Mouse (Mus musculus) testis, postnatal 14 days (tissue): ENCODE data around the gene Uqcc1.

ENCODE experiments used
- DNase-seq: peaks from one replicate; pipeline ENCODE4 v3.0.0; 2021; ENCODE audit warnings: low spot score

Gene Uqcc1

DNA sequence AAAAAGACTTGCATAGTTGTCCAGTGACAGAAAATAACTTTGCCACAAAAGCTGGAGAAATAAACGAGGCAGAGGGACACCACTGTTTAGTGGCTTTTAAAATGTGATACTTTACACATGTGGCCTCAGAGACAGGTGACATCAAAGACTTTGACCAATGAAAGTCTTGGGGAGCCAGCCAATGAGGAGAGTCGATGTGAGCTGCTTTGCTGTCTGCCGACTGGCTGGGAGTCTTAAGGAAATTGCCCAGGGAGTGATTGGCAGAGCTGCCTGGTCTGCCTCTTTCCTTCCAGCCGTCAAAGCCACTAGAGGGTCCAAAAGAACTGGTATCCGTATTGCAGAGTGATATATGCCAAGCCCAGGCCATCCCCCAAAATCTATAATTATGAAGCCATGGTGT lies 115.3 kb downstream of the Uqcc1 start:
- DNase-seq: no peak

DNA sequence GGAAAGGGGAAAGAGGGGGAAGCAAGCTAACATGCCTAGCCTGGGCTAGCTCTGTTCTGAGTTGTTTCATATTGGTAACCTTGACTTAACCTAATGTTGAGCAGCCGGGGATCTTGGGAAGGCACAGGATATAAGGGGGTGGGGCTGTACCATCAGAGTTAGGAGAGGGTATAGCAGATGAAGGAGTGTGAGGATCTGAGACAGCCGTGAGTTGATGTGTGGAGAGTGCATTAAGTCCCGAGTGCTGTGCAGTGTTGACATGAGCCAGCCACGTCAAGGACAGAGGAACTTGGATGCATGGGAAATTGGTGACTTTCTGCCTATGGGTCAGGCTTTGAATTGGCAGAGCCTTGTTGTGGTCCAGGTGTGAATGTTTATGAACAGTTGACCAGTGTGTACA lies 117.5 kb downstream of the Uqcc1 start:
- no peak for DNase-seq

DNA sequence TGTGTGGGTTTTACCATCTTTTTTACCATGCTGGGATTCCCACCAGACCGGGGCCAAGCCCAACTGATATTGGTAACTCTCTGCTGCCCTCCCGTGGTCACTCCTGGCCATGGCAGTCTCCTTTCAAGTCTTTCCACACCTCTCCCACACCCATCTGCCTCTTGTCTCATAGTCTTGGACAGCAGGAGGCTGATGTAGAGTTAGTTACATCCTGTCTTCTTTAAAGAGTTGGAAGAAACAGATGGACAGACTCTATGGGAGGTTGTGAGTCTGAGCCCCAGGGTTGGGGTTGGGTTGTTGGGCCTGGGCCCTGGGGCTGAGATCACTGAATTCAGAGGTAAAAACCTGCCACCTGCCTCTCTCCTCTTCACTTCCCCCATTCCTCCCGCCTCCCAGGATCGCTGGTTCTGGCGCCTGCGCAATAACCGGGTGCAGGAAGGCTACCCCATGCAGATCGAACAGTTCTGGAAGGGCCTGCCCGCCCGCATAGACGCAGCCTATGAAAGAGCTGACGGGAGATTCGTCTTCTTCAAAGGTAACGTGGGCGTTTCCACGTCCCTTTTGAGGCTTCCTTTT lies 118.2 kb downstream of the Uqcc1 start:
- peak; percentile 44 for DNase-seq

DNA sequence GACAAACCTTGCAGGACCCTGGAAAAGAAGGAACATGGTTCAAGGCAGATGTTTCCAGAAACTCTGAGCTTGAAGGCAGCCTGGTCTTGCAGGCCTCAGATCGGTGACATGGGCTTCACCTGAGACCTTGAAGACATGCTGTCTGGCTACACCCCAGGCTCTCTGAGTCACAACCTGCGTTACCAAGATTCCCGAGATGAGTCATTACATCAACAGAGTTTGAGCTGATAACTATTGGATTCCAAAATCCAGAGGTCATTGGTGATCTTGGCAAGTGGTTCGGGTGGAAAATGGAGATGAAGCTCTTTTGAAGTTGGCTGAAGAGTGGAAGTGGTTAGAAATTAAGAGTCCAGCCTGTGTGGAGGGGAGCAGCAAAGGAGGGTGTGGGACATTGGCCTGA lies 120.5 kb downstream of the Uqcc1 start:
- no peak for DNase-seq

DNA sequence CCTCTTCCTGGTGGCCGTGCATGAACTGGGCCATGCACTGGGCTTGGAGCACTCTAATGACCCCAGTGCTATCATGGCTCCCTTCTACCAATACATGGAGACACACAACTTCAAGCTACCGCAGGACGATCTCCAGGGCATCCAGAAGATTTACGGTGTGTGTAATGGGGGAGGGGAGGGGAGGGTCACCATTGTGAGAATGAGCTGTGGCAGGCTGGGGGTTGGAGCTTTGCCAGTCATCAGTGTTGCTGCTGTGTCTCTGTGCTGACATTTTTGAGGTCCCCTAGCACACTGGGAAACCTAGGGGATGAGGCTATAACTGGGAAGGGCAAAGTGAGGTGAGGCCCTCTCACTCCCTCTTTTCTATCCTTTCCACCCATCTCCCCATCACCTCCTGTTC lies 122.7 kb downstream of the Uqcc1 start:
- no peak for DNase-seq

DNA sequence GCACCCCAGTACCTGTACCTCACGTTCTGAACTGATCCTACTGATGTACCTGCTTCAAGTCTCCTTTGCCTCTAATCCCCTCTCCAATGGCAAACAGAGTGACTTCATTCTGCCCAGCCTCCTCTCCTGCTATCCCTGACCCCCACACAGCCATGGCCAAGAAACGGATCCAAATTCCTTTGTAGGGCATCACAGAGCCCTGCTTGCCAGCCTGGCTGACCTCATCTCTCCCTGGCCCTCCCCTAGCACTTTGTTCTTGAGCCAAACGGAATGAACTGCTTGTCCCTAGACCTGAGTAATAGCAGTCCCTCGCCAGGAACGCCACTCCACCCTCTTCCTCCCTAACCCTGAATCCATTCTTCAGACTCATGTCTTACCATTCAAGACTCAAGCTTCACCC lies 123.6 kb downstream of the Uqcc1 start:
- peak; percentile 48 for DNase-seq

DNA sequence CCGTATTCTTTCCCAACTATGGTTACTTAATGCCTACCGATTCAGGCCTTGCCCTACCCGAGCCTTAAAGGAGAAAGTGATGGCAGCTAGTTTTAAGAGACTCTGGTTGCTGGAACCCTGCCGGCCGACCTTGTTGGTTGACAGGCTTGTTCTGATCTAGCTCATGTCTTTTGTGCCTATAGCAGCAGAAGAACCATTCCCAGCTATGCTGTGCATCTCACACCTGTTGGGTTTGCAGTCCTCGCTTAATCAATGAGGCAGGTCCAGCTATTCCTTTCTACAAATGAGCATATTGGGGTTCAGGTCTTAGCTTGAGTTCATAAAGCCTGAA lies 124.2 kb downstream of the Uqcc1 start:
- DNase-seq: no peak

DNA sequence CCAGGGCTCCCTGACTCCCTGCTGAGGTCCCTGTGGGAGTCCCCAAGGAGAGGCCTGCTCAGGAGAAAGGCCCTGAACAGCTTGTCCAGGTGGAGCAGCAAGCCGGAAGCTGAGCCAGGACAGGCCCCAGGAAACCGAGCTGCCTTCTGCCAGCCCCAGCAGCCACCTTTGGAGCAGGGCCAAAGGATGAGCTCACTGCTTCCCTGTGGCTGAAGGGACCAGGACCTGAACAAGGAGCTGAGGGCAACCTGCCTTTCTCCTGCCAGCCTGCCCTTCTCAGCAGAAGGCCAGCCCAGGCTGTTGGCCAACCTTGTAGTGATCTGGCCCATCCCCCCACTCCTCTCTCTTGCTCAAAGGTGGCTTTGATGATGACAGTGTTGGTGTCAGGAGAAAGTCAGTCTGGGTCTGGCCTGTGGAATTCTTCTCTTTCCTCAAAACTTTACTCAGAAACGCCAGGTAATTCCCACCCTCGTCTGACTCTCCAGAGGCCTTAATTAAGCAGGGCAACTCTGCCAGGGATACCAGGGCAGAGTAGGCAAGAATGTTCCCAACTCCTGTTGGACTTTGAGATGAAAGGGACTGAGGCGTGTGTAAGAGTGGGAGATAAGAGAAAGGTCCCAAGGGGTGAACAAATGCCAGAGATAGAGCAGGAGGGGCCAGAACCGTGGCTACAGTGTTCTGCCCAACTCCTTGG lies 124.7 kb downstream of the Uqcc1 start:
- DNase-seq: peak; percentile 52

DNA sequence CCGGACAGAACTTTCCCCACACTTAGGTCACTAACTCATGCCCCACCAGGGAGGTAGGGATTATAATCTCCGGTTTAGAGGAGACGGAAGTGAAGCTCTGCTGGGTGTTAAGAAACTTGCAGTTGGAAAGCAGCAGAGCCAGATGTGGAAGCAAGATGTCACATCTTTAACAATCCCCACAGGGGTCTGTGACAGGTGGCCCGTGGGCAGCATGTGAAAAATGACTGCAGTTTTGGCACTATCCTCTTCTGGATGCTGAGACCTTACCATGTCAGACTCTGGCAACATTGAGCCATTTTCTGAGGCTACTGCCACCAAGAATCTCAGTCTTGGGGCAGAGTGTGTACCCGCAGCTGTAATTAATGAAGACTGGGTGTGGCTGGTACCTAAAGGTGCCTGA lies 126.1 kb downstream of the Uqcc1 start:
- DNase-seq: no peak

DNA sequence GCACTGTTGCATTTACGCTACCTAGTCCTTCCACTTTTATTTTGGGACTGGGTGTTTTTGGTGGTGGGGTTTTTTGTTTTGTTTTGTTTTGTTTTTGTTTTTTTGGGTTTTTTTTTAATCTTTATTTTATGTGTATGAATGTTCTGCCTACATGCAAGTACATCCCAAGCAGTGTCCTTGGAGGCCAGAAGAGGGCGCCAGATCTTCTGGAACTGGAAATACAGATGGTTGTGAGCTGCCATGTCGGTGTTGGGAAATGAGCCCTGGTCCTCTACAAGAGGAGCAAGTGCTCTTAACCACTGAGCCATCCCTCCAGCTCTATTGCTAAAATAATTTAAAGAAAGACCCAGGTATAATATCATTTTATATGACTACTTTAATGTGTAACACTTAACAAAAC lies 127.3 kb downstream of the Uqcc1 start:
- no peak for DNase-seq

DNA sequence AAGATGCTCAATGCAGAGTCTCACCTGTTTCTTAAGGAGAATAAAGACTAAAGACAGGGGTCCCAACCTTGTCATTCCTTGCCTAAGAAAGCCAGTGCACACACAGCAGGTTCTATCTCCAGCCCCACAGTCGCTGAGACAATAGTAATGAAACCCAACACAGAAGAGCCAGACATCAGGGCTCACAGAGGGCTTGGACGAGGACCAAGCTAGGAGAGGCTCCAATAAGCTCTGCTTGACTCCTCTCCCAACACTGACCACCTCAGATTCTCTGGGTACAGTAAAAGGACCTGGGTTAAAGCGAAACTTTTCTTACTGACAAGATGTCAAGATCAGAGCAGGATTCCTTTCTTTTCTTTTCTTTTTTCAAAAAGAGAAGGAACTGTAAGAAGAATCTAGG lies 131.5 kb downstream of the Uqcc1 start:
- no peak for DNase-seq
